Mouse (Mus musculus) kidney, adult 2 months (tissue): Measurements from ENCODE around the gene Steap3.

ENCODE experiments used
- CTCF ChIP-seq: fragments of 200-500 bp; conservative IDR thresholded peaks from 2 replicates; pipeline ENCODE4 v1.5.1; 2011; ENCODE audit warnings: low read depth, mild to moderate bottlenecking, control low read depth, low read length, moderate library complexity, mixed read lengths; ENCODE audit not compliant: insufficient read depth, insufficient read length
- POLR2A ChIP-seq: fragments of 200-500 bp; IDR thresholded peaks from one replicate; pipeline ENCODE4 v1.6.1; 2011; ENCODE audit warnings: low read depth, low read length, control low read depth

GRCm38 (mm10) chr1:120289843-120290242 is 17.3 kb upstream of the Steap3 start:
- TF ChIP-seq CTCF (peak; percentile 29; the same call in 1 of the 2 replicates), POLR2A (no peak)
